9 mouse cellular contexts compared by ENCODE assay signal in the genomic region with DNA sequence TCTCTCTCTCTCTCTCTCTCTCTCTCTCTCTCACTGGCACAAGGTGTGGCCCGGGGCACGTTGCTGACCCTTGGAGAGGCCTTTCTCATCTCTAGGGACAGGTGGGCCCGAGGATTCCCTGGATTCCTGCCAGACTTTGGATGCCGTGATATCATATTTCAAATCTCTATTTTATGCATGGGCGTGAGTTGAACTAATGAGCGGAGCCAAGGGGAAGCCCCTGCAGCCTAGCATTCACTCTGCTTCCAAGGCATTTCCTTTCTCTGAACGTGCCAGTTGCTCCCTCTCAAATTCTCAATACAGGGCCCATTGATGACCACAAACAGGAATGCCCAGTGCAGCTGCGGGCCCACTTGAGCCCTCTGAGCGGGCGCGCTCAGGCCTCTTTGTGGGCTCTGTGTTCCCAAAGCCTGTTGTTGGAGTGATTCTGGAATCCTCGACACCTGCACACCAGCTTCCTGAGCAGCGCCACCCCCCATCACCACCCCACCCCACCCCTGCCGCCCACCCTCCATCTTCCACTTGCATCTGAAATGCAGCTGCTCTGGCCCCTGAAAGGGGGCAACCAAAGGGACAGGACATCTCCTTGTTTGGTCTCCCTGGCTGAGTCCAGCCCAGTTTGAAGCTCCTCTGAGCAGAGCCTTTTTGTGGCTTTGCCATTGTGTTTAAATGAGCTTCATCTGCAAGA.
DNase-seq lines count a peak whose midpoint lies in the region; ATAC-seq and TF ChIP-seq lines count a peak whose summit lies in the region.
"Had no signal": no experiment of that assay in that cellular context is flagged by ENCODE, and none has a peak within 500 bp of the region (broad histone marks: within the 10 kb centered on the region; RNA-seq: fewer than 3 reads in every experiment).

No protein-coding gene starts in this region.

- 37% methylated on average over 14 of the region's 14 CpGs for WGBS in forebrain, embryonic 13.5 days
- WGBS in limb, embryonic 14.5 days, result 21% methylated on average over 14 of the region's 14 CpGs

- peak; percentile 30 for ATAC-seq in CD4-positive, CD25-positive, alpha-beta regulatory T cell, adult 4 months
- peak; percentile 76; the same call in 1 of the 2 replicates for ATAC-seq in forebrain, embryonic 13.5 days
- peak; percentile 80 for ATAC-seq in limb, embryonic 14.5 days (ENCODE audit: low FRiP score, low read depth)

- H3K4me3 ChIP-seq in forebrain, embryonic 13.5 days, result no peak overlapping the region
- H3K4me3 ChIP-seq in limb, embryonic 14.5 days (replicated peaks; ENCODE audit: low read length), result no peak overlapping the region

- H3K27me3 ChIP-seq in forebrain, embryonic 13.5 days, result no peaks in the 10 kb centered on the region
- H3K27me3 ChIP-seq in limb, embryonic 14.5 days (ENCODE audit: control insufficient read depth, insufficient read depth, low read length), result no peaks in the 10 kb centered on the region

- H3K4me1 ChIP-seq in forebrain, embryonic 13.5 days, result peaks cover 7% of the 10 kb centered on the region
- peaks cover 14% of the 10 kb centered on the region for H3K4me1 ChIP-seq in limb, embryonic 14.5 days (ENCODE audit: control insufficient read depth, insufficient read depth, low read length)

- H3K9me3 ChIP-seq in forebrain, embryonic 13.5 days (replicated peaks), result no peaks in the 10 kb centered on the region
- no peaks in the 10 kb centered on the region for H3K9me3 ChIP-seq in limb, embryonic 14.5 days (ENCODE audit: control insufficient read depth, low read length)

- no peaks in the 10 kb centered on the region for H3K36me3 ChIP-seq in forebrain, embryonic 13.5 days (ENCODE audit: poor library complexity, severe bottlenecking)
- no peaks in the 10 kb centered on the region for H3K36me3 ChIP-seq in limb, embryonic 14.5 days (ENCODE audit: control insufficient read depth, insufficient read depth, low read length)

- TF ChIP-seq POLR2A in limb, embryonic 14.5 days (IDR thresholded peaks at IDR 0.05; ENCODE audit: borderline replicate concordance, extremely low read depth, insufficient read depth, insufficient read length), result no peak

- DNase-seq in Muller cell, postnatal 12 days (ENCODE audit: inconsistent ontology term), result peak; percentile 64
- peak; percentile 59 for DNase-seq in limb, embryonic 14.5 days (ENCODE audit: low spot score)
- DNase-seq in left cerebral cortex, adult 8-10 months (ENCODE audit: low spot score in 2 of 2), result no peak
- DNase-seq in left cerebral cortex, adult 9 months (ENCODE audit: low spot score in 2 of 2), result no peak
- no peak for DNase-seq in heart, adult 8-10 months (ENCODE audit: low spot score)
- DNase-seq: heart, postnatal 4 days; lung, postnatal 4 days had no signal

- H3K4me2 ChIP-seq in forebrain, embryonic 13.5 days, result no peak overlapping the region
- H3K4me2 ChIP-seq in limb, embryonic 14.5 days (replicated peaks; ENCODE audit: low read depth, low read length, severe bottlenecking), result peak overlapping the region; percentile 17; the same call in 1 of the 2 replicates

- peak overlapping the region; percentile 19; the same call in 1 of the 2 replicates for H3K27ac ChIP-seq in forebrain, embryonic 13.5 days
- no peak overlapping the region for H3K27ac ChIP-seq in limb, embryonic 14.5 days (replicated peaks; ENCODE audit: low read depth, low read length)

- H3K9ac ChIP-seq in forebrain, embryonic 13.5 days, result no peak overlapping the region
- no peak overlapping the region for H3K9ac ChIP-seq in limb, embryonic 14.5 days (ENCODE audit: low read depth, low read length, severe bottlenecking)

Comparison
In these comparisons a context has a peak if more than half of its experiments do, and no peak if none do; other contexts are left out.
1. ATAC-seq: peak in every context shown above with its lines; median percentile 80 in limb, embryonic 14.5 days; 76 in forebrain, embryonic 13.5 days; 30 in CD4-positive, CD25-positive, alpha-beta regulatory T cell, adult 4 months.
2. DNase-seq: peak in Muller cell, postnatal 12 days (single experiment) and limb, embryonic 14.5 days (single experiment); none in left cerebral cortex, adult 8-10 months (0 of 2), left cerebral cortex, adult 9 months (0 of 2) and heart, adult 8-10 months (single experiment).